Comparison of ENCODE assay signal across 9 mouse cellular contexts in genomic region chr16:31592014-31592871, GRCm38 (mm10).
DNase-seq lines count a peak whose midpoint lies in the region; ATAC-seq lines count a peak whose summit lies in the region.
"Had no signal": no experiment of that assay in that cellular context is flagged by ENCODE, and none has a peak within 500 bp of the region (broad histone marks: within the 10 kb centered on the region; RNA-seq: fewer than 3 reads in every experiment).

No protein-coding gene starts in this region.

- H3K4me2 ChIP-seq in midbrain, embryonic 12.5 days (replicated peaks) = peak overlapping the region; percentile 13

- H3K36me3 ChIP-seq in midbrain, embryonic 12.5 days = no peaks in the 10 kb centered on the region

- 0 out of 2 replicates have a peak, but pooled peaks have one; percentile 30 for ATAC-seq in granulocyte monocyte progenitor cell, adult 5-6 weeks (replicated peaks; ENCODE audit: poor library complexity, severe bottlenecking)
- ATAC-seq in midbrain, embryonic 12.5 days (ENCODE audit: low FRiP score, low read depth) = peak; percentile 95

- H3K27ac ChIP-seq in midbrain, embryonic 12.5 days (replicated peaks) = peak overlapping the region; percentile 82
- H3K27ac ChIP-seq: macrophage had no signal

- 0 out of 2 replicates have a peak overlapping the region, but pooled peaks have one; percentile 8 for H3K9ac ChIP-seq in midbrain, embryonic 12.5 days (replicated peaks)

- intact Hi-C loops in left cerebral cortex, postnatal 4 days (cut with DNase I) = no loop called here

- no peak overlapping the region for H3K4me3 ChIP-seq in midbrain, embryonic 12.5 days

- H3K9me3 ChIP-seq in midbrain, embryonic 12.5 days = no peaks in the 10 kb centered on the region

- 8% methylated on average over 7 of the region's 7 CpGs for WGBS in midbrain, embryonic 12.5 days

- DNase-seq in adrenal gland, postnatal 36 days = peak; percentile 40 to 61
- DNase-seq in embryo, embryonic 11.5 days (ENCODE audit: low read depth, low spot score) = peak; percentile 79
- DNase-seq in kidney, adult 18-20 months = peak; percentile 52
- peak; percentile 92 for DNase-seq in left cerebral cortex, postnatal 4 days
- DNase-seq in spleen, adult 12 weeks (ENCODE audit: low spot score) = peak; percentile 21
- no peak for DNase-seq in thymus, postnatal 10 days (ENCODE audit: low spot score in 2 of 2)

- peaks cover 13% of the 10 kb centered on the region; the same call in 1 of the 2 replicates for H3K27me3 ChIP-seq in midbrain, embryonic 12.5 days

- H3K4me1 ChIP-seq in midbrain, embryonic 12.5 days = peaks cover 36% of the 10 kb centered on the region

Comparison
In these comparisons a context has a peak if more than half of its experiments do, and no peak if none do; other contexts are left out.
1. DNase-seq: peak in adrenal gland, postnatal 36 days (2 of 2), embryo, embryonic 11.5 days (single experiment), kidney, adult 18-20 months (single experiment), left cerebral cortex, postnatal 4 days (single experiment) and spleen, adult 12 weeks (single experiment); none in thymus, postnatal 10 days (0 of 2).